In genomic region chr6:84130867-84131266, GRCm38 (mm10) we compare ENCODE assay signal across 14 mouse cellular contexts.
"Had no signal": no experiment of that assay in that cellular context is flagged by ENCODE, and none has a peak within 500 bp of the region (broad histone marks: within the 10 kb centered on the region; RNA-seq: fewer than 3 reads in every experiment).

No protein-coding gene starts in this region.

- H3K4me3 ChIP-seq: liver, embryonic 13.5 days; lung, embryonic 15.5 days; megakaryocyte, embryonic 14.5 days; midbrain, embryonic 12.5 days had no signal

- ATAC-seq: liver, postnatal 0 days had no signal

- H3K9ac ChIP-seq: liver, embryonic 13.5 days; liver, postnatal 0 days; lung, embryonic 15.5 days; midbrain, embryonic 12.5 days had no signal

- H3K9me3 ChIP-seq: liver, embryonic 13.5 days; lung, embryonic 15.5 days; megakaryocyte, embryonic 14.5 days; midbrain, embryonic 12.5 days had no signal

- H3K27ac ChIP-seq: liver, embryonic 13.5 days; lung, embryonic 15.5 days; macrophage; midbrain, embryonic 12.5 days; stomach, postnatal 0 days had no signal

- H3K36me3 ChIP-seq: liver, embryonic 13.5 days; lung, embryonic 15.5 days; midbrain, embryonic 12.5 days had no signal

- H3K4me1 ChIP-seq: liver, embryonic 13.5 days; megakaryocyte, embryonic 14.5 days had no signal

- H3K4me2 ChIP-seq: liver, embryonic 13.5 days; lung, embryonic 15.5 days; midbrain, embryonic 12.5 days had no signal

- DNase-seq: kidney, adult 2 months; kidney, postnatal 25 days; layer of hippocampus, postnatal 36 days; liver; liver, embryonic 13.5 days; liver, postnatal 0 days; lung, postnatal 14 days; right cerebral cortex, postnatal 14 days; thymus, postnatal 4 days had no signal

- H3K27me3 ChIP-seq: liver, embryonic 13.5 days; lung, embryonic 15.5 days; midbrain, embryonic 12.5 days had no signal
